In the genomic region with DNA sequence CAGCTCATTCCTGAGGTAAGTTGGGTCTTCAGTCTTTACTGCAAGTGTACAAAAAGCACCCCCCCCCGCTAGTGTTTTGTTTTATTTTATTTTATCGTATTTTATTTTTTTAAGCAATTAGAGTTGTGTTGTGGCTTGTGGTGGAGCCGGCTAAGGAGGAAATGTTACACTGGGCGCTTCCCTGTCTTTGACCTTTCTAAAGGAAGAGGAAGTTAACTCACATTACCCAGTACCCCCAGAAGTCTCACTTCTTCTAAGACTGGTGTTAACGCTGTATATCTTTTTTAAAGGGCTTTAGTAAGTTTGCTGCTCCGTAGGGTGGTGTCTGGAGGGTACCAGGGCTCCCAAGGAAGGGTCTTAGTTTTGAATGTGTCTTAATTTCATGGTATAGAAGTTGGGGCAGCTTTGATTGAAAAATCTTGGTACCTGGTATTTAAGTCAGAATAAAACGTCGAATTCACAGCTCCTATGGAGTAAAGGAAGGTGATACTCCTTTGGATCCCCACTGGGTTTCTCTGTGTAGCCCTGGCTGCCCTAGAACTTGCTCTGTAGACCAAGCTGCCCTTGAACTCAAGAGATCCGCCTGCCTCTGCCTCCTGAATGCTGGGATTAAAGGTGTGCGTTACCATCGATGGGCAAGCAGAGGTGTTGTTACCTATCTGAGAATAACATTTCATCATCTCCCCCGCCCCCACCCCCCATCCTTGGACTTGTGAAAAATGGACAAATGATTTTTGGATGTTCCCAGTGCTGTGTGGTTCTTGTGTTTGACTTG, we compare ENCODE assay signal across 8 mouse cellular contexts. TPM values are rescaled to one million over a fixed set of nuclear protein-coding genes. Genes with fewer than 3 reads are reported as not detected.
DNase-seq lines count a peak whose midpoint lies in the region; ATAC-seq and TF ChIP-seq lines count a peak whose summit lies in the region.

No protein-coding gene starts in this region.

- 0 out of 2 replicates have a peak, but pooled peaks cover 1% of the 10 kb centered on the region for H3K79me2 ChIP-seq in heart, adult 2 months (replicated peaks; ENCODE audit: control insufficient read depth, insufficient read depth, low read length)

- no peak for TF ChIP-seq EP300 in heart, adult 2 months (IDR thresholded peaks at IDR 0.05; ENCODE audit: insufficient read depth, low read depth, low read length)

- peak overlapping the region; percentile 93 for H3K27ac ChIP-seq in heart, adult 2 months
- peak overlapping the region; percentile 88 for H3K27ac ChIP-seq in bone marrow, adult 2 months (ENCODE audit: control insufficient read depth, insufficient read depth, low read depth, low read length, poor library complexity)
- no peak overlapping the region for H3K27ac ChIP-seq in hindbrain, embryonic 11.5 days (ENCODE audit: low read depth, low read length)

- WGBS in heart, adult 2 months = 34% methylated on average over 12 of the region's 12 CpGs
- 28% methylated on average over 12 of the region's 12 CpGs for WGBS in bone marrow, adult 2 months
- 50% methylated on average over 12 of the region's 12 CpGs for WGBS in hindbrain, embryonic 11.5 days

- TF ChIP-seq CTCF in heart, adult 2 months (IDR thresholded peaks at IDR 0.05) = no peak
- no peak for TF ChIP-seq CTCF in bone marrow, adult 2 months (IDR thresholded peaks at IDR 0.05; ENCODE audit: control insufficient read depth, insufficient read depth, low read length)

- peak overlapping the region; percentile 69 for H3K4me2 ChIP-seq in hindbrain, embryonic 11.5 days (replicated peaks; ENCODE audit: low read depth, low read length)

- peak overlapping the region; percentile 91 for H3K4me3 ChIP-seq in heart, adult 2 months
- H3K4me3 ChIP-seq in bone marrow, adult 2 months (replicated peaks; ENCODE audit: control insufficient read depth, low read depth, low read length) = peak overlapping the region; percentile 86
- peak overlapping the region; percentile 77 for H3K4me3 ChIP-seq in hindbrain, embryonic 11.5 days (ENCODE audit: low read depth, low read length)

- H3K36me3 ChIP-seq in heart, adult 2 months (ENCODE audit: control insufficient read depth, insufficient read depth, low read length) = no peaks in the 10 kb centered on the region; the same call in 1 of the 2 replicates
- peaks cover 6% of the 10 kb centered on the region; the same call in 1 of the 2 replicates for H3K36me3 ChIP-seq in hindbrain, embryonic 11.5 days (ENCODE audit: control insufficient read depth, insufficient read depth, low read length)

- H3K27me3 ChIP-seq in heart, adult 2 months (ENCODE audit: control insufficient read depth, insufficient read depth, low read length) = no peaks in the 10 kb centered on the region
- no peaks in the 10 kb centered on the region for H3K27me3 ChIP-seq in hindbrain, embryonic 11.5 days (ENCODE audit: control insufficient read depth, insufficient read depth, low read length)

- no peak for ATAC-seq in hindbrain, embryonic 11.5 days (ENCODE audit: low FRiP score)
- ATAC-seq in megakaryocyte, adult 5-6 weeks (ENCODE audit: poor library complexity, severe bottlenecking) = peak; percentile 55
- ATAC-seq in inflammation-experienced regulatory T-cells, adult 6 months = no peak

- no peaks in the 10 kb centered on the region for H3K9me3 ChIP-seq in hindbrain, embryonic 11.5 days (ENCODE audit: control insufficient read depth, low read length)

- H3K4me1 ChIP-seq in heart, adult 2 months (ENCODE audit: control insufficient read depth, insufficient read depth, low read length) = peaks cover 9% of the 10 kb centered on the region
- peaks cover 2% of the 10 kb centered on the region; the same call in 1 of the 2 replicates for H3K4me1 ChIP-seq in bone marrow, adult 2 months (ENCODE audit: control insufficient read depth, insufficient read depth, low read length)
- peaks cover 10% of the 10 kb centered on the region; the same call in 1 of the 2 replicates for H3K4me1 ChIP-seq in hindbrain, embryonic 11.5 days (replicated peaks; ENCODE audit: control insufficient read depth, insufficient read depth, low read length)

- intact Hi-C loops in heart, adult 2 months (cut with DNase I) = loop anchor here (10.0 kb wide), 1 partner anchor 110 kb away; no protein-coding TSS in a partner anchor

- peak overlapping the region; percentile 79 for H3K9ac ChIP-seq in heart, adult 2 months (ENCODE audit: low read depth, low read length)
- H3K9ac ChIP-seq in hindbrain, embryonic 11.5 days (ENCODE audit: low read depth, low read length) = peak overlapping the region; percentile 95

- DNase-seq in heart, adult 2 months = no peak
- DNase-seq in heart, postnatal 4 days = no peak
- DNase-seq in hindbrain, embryonic 11.5 days (ENCODE audit: low spot score) = no peak
- no peak for DNase-seq in cerebellum, postnatal 25 days
- no peak for DNase-seq in spleen, adult 12 weeks (ENCODE audit: low spot score)

- TF ChIP-seq POLR2A in heart, adult 2 months (IDR thresholded peaks at IDR 0.05; ENCODE audit: insufficient read depth, low read depth, low read length) = no peak
- no peak for TF ChIP-seq POLR2A in bone marrow, adult 2 months (IDR thresholded peaks at IDR 0.05; ENCODE audit: borderline replicate concordance, control insufficient read depth, low read depth, low read length)

RNA-seq across cellular contexts. Expression of gene Eif4g3, which starts 1.9 kb away (rescaled TPM):
- 10 to 100 TPM; 39.7 to 43.7 TPM for total RNA-seq in heart, adult 2 months (2021)
- polyA plus RNA-seq in heart, adult 2 months (2012; rRNA removed) = 24.8 and 29.1 TPM in 2 replicates
- total RNA-seq in heart, postnatal 4 days (2021) = 10 to 100 TPM; 57.8 to 59.2 TPM
- polyA plus RNA-seq in bone marrow, adult 2 months (2011; ENCODE audit: insufficient read depth, insufficient read length, low replicate concordance, missing spikeins) = 36.0 and 75.0 TPM in 2 replicates
- 46.4 and 56.9 TPM in 2 replicates for polyA plus RNA-seq in hindbrain, embryonic 11.5 days (2014; fragmentation: Nextera tagmentation; extraction: Ambion mirVana)
- 65.6 and 77.6 TPM in 2 replicates for total RNA-seq in megakaryocyte, adult 5-6 weeks (2015)
- total RNA-seq in megakaryocyte, adult 5-6 weeks (2017) = 47.6 and 64.3 TPM in 2 replicates
- 10 to 100 TPM; 33.8 to 51.8 (median 42.4) TPM for polyA plus RNA-seq in inflammation-experienced regulatory T-cells, adult 6 months (2017; shearing (Covaris generic))
